Mouse (Mus musculus) R1 (cell line): ENCODE measurements at regions not wholly inside any gene's neighbourhood (a gene's known extent, or its start where the extent isn't known, plus 50 kb on each side); places are given as distances from the start of the nearest gene placed in this dataset.
A peak's percentile ranks its signal among the peaks of the same experiment; 100 is the strongest.

Source experiments
- DNase-seq: peaks from one replicate; pipeline ENCODE4 v3.0.0-alpha.2; 2018; ENCODE audit warnings: low read depth, low spot score

DNA sequence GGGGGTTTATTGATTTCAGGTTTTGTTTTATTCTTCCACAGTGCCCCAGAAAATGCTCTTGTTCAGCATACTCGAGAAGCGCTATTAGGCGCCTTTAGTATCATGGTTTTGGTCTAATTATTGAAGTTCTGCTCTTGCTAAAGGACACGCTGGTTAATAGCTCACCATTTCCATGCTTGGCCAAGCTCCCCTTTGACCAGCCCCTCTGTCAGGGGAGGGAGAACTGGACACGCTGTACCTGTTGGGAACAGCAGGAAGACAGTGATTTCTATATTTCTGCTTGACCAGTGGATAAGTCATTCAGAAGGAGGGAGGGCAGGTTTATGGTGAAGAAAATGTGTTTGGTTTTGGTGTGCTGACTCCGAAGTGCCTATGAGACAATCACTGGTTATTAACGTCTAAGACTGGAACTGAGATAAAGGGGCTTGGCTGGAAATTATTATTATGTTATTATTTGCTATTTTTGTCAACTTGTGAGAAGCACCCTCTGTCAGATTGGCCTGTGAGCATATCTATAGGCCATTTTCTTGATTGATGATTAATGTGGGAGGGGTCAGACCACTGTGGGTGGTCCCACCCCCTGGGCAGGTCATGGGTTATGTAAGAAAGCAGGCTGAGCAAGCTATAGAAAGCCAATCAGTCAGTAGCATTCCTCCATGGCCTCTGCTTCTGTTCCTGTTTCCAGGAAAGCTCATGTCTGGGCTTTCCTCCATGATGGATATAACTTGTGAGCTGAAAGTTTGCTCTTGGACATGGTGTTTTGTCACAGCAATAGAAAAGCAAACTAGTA lies 51.2 kb upstream of the Tanc2 start:
- no peak for DNase-seq

GRCm38 (mm10) chr11:105532616-105533015 lies 57.2 kb upstream of the Tanc2 start:
- no peak for DNase-seq

DNA sequence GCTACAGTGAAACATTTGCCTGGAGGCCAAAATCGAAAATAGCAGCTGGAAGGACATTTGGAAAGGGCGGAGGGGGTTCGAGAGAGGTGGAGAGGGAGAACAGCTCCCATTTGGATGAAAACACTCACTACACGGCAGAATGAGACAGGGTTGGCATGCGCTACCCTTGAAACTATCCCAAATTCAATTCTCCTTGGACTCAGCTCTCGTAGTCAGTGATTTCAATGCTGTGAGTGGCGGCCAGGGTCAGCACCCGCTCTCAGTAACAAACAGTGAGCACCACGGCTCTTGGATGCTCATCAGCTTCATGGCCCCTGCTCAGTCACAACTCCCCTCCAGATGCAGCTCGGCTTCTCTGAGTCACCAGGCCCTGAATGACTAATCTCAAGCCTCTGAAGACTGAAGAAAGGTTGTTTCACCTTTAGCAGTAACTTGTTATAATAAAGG lies 59.1 kb upstream of the Tanc2 start:
- no peak for DNase-seq

GRCm38 (mm10) chr11:105526066-105526465 lies 63.7 kb upstream of the Tanc2 start:
- DNase-seq: no peak

DNA sequence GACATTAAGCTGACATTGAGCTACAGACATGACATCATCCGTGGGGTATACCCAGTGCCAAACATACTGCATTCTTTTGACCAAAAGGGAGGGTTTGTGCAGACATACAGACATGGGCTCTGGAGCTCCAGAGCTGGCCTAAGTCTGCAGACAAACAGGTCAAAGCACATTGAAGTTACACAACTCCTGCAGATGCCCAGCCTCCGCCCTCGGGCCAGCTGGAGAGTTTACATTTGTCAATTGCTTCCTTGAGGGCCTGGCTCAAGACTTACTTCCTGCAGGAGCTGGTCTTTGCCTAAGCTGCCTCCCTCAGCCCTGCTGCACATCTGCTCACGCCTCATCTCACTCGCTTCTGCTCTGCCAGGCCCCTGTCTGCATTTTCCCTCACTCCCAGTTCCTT lies 64.2 kb upstream of the Tanc2 start:
- DNase-seq: no peak

DNA sequence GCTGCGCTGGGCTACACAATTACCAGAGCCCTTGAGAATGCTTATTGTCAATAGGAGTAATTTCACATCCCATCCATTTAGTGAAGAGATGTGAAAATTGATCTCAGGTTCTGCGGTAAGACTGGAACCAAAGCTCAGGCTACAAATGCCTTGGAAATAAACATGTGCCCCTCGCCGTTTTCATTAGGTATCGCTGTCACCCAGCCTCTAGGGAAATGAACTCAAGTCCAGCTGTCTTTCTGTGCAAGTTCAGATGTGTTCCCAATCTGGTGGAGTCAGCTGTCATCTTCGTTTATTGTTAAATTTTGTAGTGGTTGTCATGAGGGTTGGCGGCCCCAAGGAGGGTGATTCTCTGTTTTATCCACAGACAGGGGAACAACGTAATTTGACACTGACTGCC lies 65.4 kb upstream of the Tanc2 start:
- no peak for DNase-seq

GRCm38 (mm10) chr11:105523765-105524164 lies 66.0 kb upstream of the Tanc2 start:
- no peak for DNase-seq

DNA sequence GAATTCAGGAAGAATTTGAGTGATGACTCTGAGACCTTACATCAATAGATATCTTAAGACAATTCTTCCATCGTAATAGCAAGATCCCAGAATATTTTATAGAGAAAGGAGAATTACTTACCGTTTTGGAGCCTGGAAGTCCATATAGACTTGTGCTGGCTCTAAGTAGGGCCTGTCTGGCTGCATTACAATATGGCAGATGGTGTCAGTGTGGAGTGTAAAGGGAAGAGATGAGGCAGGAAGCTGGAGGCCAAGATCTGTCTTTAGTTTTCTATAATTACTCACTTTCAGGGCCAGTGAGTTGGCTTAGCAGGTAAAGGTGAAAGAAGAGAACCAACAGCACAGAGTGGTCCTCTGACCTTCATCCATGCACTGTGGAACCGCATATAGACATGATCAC lies 63.9 kb upstream of the March10 start:
- no peak for DNase-seq

DNA sequence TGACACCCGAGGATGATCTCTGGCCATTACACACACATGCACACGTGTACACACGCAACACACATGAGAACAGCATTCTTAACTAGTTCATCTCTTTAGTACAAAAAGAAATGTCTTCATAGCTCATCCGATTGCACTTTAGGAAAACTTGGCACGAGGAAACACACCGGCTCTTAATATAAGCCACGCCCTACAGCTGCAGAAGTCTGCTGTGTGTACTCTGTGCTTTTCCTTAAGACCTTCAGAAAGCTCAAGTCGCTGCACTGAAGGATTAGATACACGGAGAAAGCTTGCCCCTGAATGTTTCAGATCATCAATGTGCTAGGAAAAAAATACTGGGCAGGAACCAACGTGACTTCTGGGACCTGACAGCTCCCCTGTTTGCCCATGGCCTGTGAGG lies 56.7 kb upstream of the March10 start:
- DNase-seq: no peak

DNA sequence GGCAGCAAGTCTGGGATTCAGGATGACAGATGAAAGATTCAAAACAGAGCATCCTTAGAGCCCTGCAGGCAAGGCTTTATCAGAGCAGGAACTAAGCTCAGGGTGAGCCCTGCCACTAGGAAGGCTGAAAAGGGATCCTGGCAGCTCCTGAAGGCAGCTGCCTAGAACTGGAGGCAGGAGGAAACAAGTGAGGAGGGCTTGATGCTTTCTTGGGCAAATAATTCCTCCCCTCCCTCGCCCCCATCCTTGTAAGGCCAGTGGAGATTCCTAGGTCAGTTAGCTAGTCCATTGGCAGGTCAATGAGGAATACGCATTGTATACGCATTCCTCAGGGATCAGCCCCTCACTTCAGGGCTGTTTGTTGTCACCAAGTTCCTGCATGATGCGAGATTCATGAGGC lies 54.1 kb upstream of the March10 start:
- DNase-seq: no peak

DNA sequence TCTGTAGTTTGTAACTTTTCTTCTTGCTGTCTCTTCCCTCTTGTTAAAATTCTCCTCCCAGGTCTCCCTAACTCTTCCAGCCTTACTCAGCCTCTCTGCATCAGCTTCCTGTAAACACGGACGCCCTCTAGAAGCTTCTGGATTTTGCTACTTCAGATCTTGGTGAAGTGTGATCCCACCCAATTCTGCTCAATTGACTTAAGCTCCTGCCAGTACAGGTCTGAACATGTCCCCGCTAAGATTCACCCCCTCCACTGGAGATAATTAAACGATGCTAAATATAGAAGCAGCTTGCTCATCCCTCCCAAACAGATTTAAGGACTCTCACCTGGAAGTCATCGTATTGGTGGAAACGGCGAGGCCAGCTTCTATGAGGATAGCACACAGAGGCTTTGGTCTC lies 53.5 kb upstream of the March10 start:
- DNase-seq: peak; percentile 36

GRCm38 (mm10) chr11:105508660-105509038 lies 52.1 kb upstream of the March10 start:
- no peak for DNase-seq

GRCm38 (mm10) chr11:105507972-105508659 lies 51.6 kb upstream of the March10 start:
- peak; percentile 87 for DNase-seq

GRCm38 (mm10) chr11:105507332-105507971 lies 50.9 kb upstream of the March10 start:
- no peak for DNase-seq
